Mouse (Mus musculus) urinary bladder, postnatal 36 days (tissue): ENCODE measurements around the gene Ins2.
A peak's percentile ranks its signal among the peaks of the same experiment; 100 is the strongest.

Experiments
- DNase-seq, 2 experiments: peaks; one replicate each; pipeline ENCODE4 v3.0.0; 2022; ENCODE audit warnings: low spot score in 2 of 2, mixed read lengths in 1 of 2

Ins2 gene

GRCm38 (mm10) chr7:142743281-142743680 lies at the start of gene Ins2:
Gene Ins2, minus strand, starts transcription at chr7:142743381.
- DNase-seq: no peak

DNA sequence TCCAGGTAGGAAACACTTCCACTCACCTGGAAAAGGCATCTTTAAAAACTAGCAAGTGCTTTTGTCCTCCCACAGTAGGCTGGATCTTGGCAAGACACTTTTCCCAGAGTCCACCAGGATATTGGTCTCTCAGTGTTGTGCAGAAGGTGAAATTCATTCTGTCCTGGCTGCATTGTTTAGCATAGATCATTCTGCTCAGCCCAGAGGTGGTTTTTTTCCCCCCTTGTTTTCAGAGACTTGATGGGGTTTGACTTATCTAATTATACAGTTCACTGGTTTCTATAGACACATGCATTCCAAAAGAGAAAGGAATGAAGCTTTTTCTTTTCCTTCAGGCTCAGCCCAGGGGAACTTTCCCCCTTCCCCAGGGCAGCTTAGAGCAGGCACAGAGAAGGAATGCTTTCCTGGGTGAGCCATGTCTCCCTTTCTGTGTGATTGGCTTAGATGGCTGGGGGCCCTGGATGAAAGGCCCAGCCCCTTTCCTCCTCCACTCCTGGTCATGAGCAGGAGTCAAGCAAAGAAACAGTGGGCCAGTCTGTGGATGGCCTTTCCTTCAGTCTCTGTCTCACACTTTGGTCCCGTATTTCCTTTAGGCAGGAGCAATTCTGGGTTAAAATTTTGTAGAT lies 49.6 kb upstream of the Ins2 start:
- no peak for DNase-seq

DNA sequence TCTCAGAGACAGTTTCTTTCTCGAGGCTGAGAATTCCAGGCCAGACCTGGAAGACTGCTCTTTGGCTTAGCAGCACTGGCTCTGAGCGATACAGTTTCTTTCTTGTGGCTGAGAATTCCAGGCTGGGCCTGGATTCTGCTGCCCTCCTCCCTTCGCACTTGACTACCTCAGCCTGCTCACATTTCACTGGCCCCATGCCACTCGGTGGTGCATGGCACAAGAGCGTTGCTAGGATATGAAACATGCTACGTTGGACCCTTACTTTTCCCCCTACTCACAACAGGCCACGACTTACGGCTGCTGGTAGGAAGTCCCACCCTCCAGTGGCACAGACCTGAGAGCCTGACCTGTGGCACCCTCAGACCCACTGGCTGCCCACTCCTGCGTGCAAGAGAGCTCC lies 46.5 kb upstream of the Ins2 start:
- no peak for DNase-seq

DNA sequence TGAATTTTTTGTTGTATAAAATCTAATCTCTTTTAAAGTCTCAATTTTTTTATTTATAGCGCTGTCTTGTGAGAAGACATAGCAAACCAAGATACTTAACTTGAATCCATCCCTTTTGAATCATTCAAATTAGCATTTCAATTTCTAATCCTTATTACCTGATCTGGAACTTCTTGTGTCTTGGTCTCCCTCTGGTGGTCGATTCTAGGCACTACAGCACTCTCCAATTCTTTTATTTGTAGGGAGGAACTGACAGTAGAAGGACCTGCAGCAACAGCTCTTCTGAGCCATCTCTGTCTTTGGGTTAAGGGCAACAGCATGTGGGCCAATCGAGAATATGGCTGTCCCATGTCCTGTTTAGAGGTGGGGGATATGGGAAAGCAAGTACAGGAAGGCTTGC lies 5.4 kb downstream of the Ins2 start:
- peak in 1 of 2 experiments; percentile 4 for DNase-seq

DNA sequence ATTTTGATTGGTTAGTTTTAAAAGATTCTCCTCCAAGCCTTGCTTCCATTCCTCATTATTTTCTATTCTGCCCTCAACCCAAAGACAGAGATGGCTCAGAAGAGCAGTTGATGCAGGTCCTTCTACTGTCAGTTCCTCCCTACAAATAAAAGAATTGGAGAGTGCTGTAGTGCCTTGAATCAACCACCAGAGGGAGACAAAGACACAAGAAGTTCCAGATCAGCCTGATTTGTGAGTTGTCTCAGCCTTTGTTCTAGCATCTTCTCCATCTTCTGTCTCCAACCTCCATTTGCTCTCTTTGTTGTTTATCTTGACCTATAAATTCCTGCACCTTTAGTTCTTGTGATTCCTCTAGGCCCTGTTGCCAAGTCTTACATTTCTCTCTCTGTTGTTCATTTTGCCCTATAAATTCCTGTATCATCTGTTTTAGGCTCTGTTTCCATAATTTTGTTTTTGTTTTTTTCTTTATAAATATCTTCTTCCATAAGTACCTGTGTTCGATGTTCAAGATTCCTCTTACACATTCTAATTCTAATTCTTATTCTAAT lies 6.2 kb downstream of the Ins2 start:
- DNase-seq: peak in 1 of 2 experiments; percentile 6

- DNase-seq: no peak
These were observed 17.2 kb downstream of the Ins2 start for GRCm38 (mm10) chr7:142725973-142726372.

- peak in 1 of 2 experiments; percentile 16 for DNase-seq
These were observed 22.5 kb downstream of the Ins2 start for GRCm38 (mm10) chr7:142720725-142721124.

DNA sequence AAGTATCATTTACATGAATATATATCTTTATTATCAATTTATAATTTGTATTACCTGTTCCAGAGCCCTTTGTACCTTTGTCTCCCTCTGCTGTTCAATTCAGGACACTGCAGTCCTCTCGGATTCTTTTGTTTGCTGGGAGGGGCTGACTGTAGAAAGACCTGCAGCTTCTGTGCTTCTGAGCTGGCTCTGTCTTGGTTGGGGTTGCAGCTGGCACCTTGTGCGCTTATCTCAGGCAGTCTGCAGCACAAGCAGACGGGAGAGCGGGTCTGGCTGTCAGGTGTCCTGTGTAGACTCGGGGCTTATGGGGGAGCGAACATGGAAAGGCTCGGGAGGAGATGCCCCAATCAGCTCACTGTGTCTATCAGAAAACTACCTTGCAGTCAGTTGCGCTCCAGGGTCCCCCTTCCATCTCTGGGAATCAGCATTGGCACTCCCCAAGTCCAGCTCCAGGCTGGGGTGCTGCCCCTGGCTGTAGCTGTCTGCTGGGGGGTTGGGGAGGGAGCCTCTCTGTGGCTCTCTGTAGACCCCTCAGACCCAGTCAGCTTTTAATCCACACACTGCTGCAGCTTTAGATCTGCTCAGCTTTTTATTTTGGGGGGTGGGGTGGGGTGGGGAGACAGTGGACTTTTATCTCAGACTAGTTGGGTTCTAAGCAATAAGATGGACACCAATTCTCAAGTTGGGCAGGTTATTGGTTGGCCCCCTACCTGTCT lies 28.2 kb downstream of the Ins2 start:
- peak; percentile 5 to 36 for DNase-seq

GRCm38 (mm10) chr7:142706873-142707272 lies 36.3 kb downstream of the Ins2 start:
- no peak for DNase-seq

DNA sequence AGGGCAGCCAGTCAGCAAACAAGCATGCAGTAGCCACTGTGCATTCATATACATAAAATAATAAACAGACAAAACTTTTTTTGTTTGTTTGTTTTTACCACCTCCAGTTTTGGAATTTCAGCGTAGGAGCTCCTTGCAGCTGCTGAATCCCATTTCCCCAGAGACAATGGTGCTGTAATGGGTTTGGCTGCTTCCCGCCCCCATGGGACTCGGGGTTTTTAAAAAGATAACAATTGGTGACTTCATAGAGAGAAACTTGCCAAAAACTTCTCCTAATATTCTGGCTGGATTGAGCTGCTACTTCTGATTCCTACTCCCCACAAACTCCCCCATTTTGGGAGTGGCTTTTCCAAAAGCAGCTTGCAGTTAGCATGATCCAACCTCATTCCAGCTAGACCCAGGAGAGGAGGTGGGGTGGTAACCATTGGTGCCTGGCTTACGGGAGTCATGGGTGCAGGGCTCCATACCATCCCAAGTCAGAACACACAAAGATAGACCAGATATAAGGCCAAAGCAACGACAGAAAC lies 43.8 kb downstream of the Ins2 start:
- DNase-seq: peak in 1 of 2 experiments; percentile 42

- DNase-seq: no peak
These were observed 64.6 kb downstream of the Ins2 start for GRCm38 (mm10) chr7:142678611-142679010.

- peak; percentile 42 to 43 for DNase-seq
These were observed 67.5 kb downstream of the Ins2 start for GRCm38 (mm10) chr7:142675644-142676043.

- no peak for DNase-seq
These were observed 68.0 kb downstream of the Ins2 start for GRCm38 (mm10) chr7:142675141-142675540.

DNA sequence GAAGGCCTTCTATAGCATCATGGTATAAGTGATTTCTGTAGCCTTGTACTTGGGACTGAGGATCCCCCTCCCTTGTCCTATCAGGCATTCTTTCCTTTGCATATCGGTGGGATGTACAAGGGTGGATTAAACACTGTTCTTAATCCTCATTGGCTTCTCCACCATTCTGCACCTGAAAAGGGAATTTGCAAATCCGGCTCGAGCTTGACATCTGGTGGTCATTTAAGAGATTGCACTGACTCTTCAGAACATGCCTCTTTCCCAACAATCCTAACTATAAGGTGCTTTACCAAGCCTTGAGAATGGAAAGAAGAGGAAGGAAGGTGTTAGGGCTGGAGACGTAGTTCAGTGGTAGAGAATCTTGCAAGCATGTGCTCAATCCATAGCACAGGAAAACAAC lies 71.1 kb downstream of the Ins2 start:
- no peak for DNase-seq

DNA sequence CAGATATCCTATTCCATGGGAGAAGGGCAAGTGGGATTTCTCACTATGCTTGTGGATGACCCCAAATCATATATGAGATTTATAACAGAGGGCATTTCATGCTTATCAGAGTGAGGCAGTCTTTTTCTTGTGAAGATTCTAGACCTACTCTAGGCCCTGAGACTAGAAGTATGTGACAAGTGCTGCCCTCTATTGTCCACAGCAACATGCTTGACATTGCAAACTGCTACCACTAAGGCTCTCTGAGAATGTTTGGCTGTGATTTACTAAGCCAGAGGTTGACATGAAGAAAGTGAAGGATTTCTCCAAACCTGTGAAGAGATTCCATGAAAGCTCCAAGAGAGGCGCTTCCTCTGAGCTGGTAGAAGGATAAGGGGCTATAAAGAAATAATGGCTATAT lies 72.1 kb downstream of the Ins2 start:
- DNase-seq: no peak

GRCm38 (mm10) chr7:142669751-142670625 lies 73.2 kb downstream of the Ins2 start, which contains the start of gene Gm49394:
Gene Gm49394, minus strand, starts transcription at chr7:142669942.
- no peak for DNase-seq

DNA sequence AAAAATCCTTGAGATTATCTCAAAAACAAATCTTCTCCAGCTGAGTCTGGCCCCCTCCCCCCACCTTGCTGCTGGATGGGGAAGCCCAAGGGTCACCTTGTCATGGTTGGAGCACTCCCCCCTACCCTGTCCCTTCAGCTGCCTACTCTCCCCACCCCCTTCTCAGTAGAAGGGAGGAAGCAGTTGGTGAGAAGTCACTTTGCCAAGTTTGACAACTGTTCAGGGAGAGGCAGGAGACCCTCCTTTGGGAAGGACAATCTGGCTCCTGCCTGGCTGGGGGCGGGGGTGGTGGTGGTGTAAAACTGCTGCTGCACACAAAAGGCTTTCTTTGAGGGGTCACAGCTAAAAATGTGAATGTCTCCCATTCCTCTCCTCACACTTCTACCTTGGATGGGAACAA lies 74.9 kb downstream of the Ins2 start:
- no peak for DNase-seq

- DNase-seq: no peak
These were observed 75.7 kb downstream of the Ins2 start for GRCm38 (mm10) chr7:142667521-142667920.

GRCm38 (mm10) chr7:142666659-142667058 lies 76.5 kb downstream of the Ins2 start, which contains the start of gene Igf2:
Gene Igf2, minus strand, starts transcription at chr7:142666816.
- DNase-seq: no peak

DNA sequence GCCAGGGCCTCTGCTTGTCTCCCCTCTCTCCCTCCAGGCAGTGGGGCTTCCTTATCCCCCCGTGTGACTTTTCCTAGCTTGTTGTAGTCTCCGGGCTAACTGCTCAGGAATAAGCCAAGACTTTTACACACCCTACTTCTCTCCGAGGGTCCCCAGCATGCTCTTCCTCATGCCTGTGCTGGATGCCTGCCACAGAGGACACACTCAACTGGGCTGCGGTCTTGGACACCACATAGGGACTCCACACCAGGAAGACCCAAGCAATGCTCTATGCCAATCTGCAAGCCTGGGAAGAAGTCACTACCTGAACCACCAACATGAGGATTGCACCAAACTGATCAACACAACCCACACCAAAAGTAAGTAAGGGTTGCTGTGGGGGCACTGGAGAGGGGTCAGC lies 77.1 kb downstream of the Ins2 start:
- DNase-seq: no peak

DNA sequence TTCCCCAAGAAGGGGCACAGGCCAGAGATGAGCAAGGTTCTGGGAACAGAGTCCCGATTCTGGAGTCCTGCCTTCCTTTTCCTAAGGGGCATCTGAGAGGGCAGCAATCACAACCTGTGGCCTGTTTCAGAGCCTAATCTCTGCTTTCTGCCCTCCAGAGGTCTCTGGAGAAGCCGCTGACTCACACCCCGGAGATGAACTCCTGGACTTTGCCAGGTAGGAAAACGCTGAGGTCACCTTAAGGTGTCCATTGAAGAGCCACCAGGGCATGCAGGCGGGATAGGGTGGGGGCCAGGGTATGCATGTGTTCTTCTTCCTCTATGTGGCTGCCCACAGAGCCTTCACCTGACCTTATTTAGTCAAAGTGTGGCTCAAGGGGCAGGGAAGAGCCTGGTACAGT lies 77.8 kb downstream of the Ins2 start:
- no peak for DNase-seq
